Mouse (Mus musculus) thymus, postnatal 4 days (tissue): ENCODE data around the gene Araf.
"Not testable (repeated sequence)": the region's sequence is repeated elsewhere in the genome, so short reads cannot be mapped to it uniquely, and the experiment has no call there.

Experiments used
- DNase-seq: peaks from one replicate; pipeline ENCODE4 v3.0.0; 2021

Araf gene

GRCm38 (mm10) chrX:20797681-20798080 is at the start of gene Araf:
Gene Araf, plus strand, starts transcription at chrX:20797814.
- DNase-seq, result no peak

- no peak for DNase-seq
Observed at GRCm38 (mm10) chrX:20748829-20749228, 48.8 kb upstream of the Araf start.

- no peak for DNase-seq
Observed at GRCm38 (mm10) chrX:20761201-20761600, 36.4 kb upstream of the Araf start.

GRCm38 (mm10) chrX:20770697-20771381 is 26.8 kb upstream of the Araf start:
- DNase-seq, result peak; percentile 88

GRCm38 (mm10) chrX:20771666-20772065 is 25.9 kb upstream of the Araf start:
- DNase-seq, result no peak

GRCm38 (mm10) chrX:20775271-20776016 is 22.2 kb upstream of the Araf start:
- DNase-seq, result peak; percentile 12

GRCm38 (mm10) chrX:20777619-20778018 is 20.0 kb upstream of the Araf start:
- no peak for DNase-seq

- no peak for DNase-seq
Observed at GRCm38 (mm10) chrX:20787309-20787708, 10.3 kb upstream of the Araf start.

- DNase-seq, result no peak
Observed at GRCm38 (mm10) chrX:20792417-20792816, 5.2 kb upstream of the Araf start.

GRCm38 (mm10) chrX:20793230-20793629 is 4.4 kb upstream of the Araf start:
- no peak for DNase-seq

- DNase-seq, result no peak
Observed at GRCm38 (mm10) chrX:20794229-20794628, 3.4 kb upstream of the Araf start.

GRCm38 (mm10) chrX:20798141-20798796 is 655 bp downstream of the Araf start:
- DNase-seq, result peak; percentile 77

- DNase-seq, result no peak
Observed at GRCm38 (mm10) chrX:20798797-20799147, 1.2 kb downstream of the Araf start.

- DNase-seq, result no peak
Observed at GRCm38 (mm10) chrX:20801456-20801855, 3.8 kb downstream of the Araf start.

GRCm38 (mm10) chrX:20804301-20804700 is 6.7 kb downstream of the Araf start:
- not testable (repeated sequence) for DNase-seq

GRCm38 (mm10) chrX:20806295-20806694 is 8.7 kb downstream of the Araf start:
- DNase-seq, result no peak

- peak; percentile 17 for DNase-seq
Observed at GRCm38 (mm10) chrX:20816974-20817373, 19.4 kb downstream of the Araf start.

GRCm38 (mm10) chrX:20819204-20819628 is 21.6 kb downstream of the Araf start:
- DNase-seq, result peak; percentile 92

GRCm38 (mm10) chrX:20819708-20820426 is 22.3 kb downstream of the Araf start:
- DNase-seq, result peak; percentile 55

- peak; percentile 11 for DNase-seq
Observed at GRCm38 (mm10) chrX:20828934-20829333, 31.3 kb downstream of the Araf start.

- DNase-seq, result no peak
Observed at GRCm38 (mm10) chrX:20847232-20847631, 49.6 kb downstream of the Araf start.

- DNase-seq, result no peak
Observed at GRCm38 (mm10) chrX:20847816-20848215, 50.2 kb downstream of the Araf start.
